8 mouse cellular contexts compared by ENCODE assay signal in genomic region chr10:56115636-56116180, GRCm38 (mm10). TPM values are rescaled to one million over a fixed set of nuclear protein-coding genes. Genes with fewer than 3 reads are reported as not detected.
A peak's percentile ranks its signal among the peaks of the same experiment; 100 is the strongest.
DNase-seq lines count a peak whose midpoint lies in the region; ATAC-seq and TF ChIP-seq lines count a peak whose summit lies in the region.

No protein-coding gene starts in this region.

- peak overlapping the region; percentile 93 for H3K4me2 ChIP-seq in kidney, postnatal 0 days (ENCODE audit: low read length)
- peak overlapping the region; percentile 91 for H3K4me2 ChIP-seq in embryonic facial prominence, embryonic 13.5 days
- H3K4me2 ChIP-seq in hindbrain, embryonic 16.5 days (ENCODE audit: low read length) = peak overlapping the region; percentile 83
- peak overlapping the region; percentile 82 for H3K4me2 ChIP-seq in liver, embryonic 12.5 days

- peak overlapping the region; percentile 79 for H3K27ac ChIP-seq in kidney, postnatal 0 days
- H3K27ac ChIP-seq in embryonic facial prominence, embryonic 13.5 days = peak overlapping the region; percentile 64; the same call in 1 of the 2 replicates
- peak overlapping the region; percentile 91 for H3K27ac ChIP-seq in hindbrain, embryonic 16.5 days (ENCODE audit: low read depth, low read length)
- no peak overlapping the region for H3K27ac ChIP-seq in liver, embryonic 12.5 days

- no peak for TF ChIP-seq POLR2A in brain, embryonic 14.5 days (IDR thresholded peaks at IDR 0.05; ENCODE audit: borderline replicate concordance, extremely low read depth, insufficient read depth, insufficient read length, poor library complexity, severe bottlenecking)

- H3K4me3 ChIP-seq in kidney, postnatal 0 days (replicated peaks; ENCODE audit: low read depth, low read length) = peak overlapping the region; percentile 56
- H3K4me3 ChIP-seq in embryonic facial prominence, embryonic 13.5 days = peak overlapping the region; percentile 67
- H3K4me3 ChIP-seq in hindbrain, embryonic 16.5 days (ENCODE audit: low read length) = peak overlapping the region; percentile 66
- H3K4me3 ChIP-seq in liver, embryonic 12.5 days = peak overlapping the region; percentile 62

- TF ChIP-seq CTCF in kidney, postnatal 0 days (IDR thresholded peaks at IDR 0.05; ENCODE audit: low read depth) = 0 out of 2 replicates have a peak, but pooled peaks have one; percentile 1
- TF ChIP-seq CTCF in brain, embryonic 14.5 days (IDR thresholded peaks at IDR 0.05; ENCODE audit: borderline replicate concordance, extremely low read depth, insufficient read depth, insufficient read length) = no peak

- H3K9ac ChIP-seq in kidney, postnatal 0 days (ENCODE audit: low read depth, low read length) = peak overlapping the region; percentile 65
- peak overlapping the region; percentile 84 for H3K9ac ChIP-seq in embryonic facial prominence, embryonic 13.5 days
- H3K9ac ChIP-seq in hindbrain, embryonic 16.5 days (ENCODE audit: low read depth, low read length) = peak overlapping the region; percentile 87
- H3K9ac ChIP-seq in liver, embryonic 12.5 days = peak overlapping the region; percentile 54; the same call in 1 of the 2 replicates

- H3K36me3 ChIP-seq in kidney, postnatal 0 days (ENCODE audit: insufficient read depth, low read length) = no peaks in the 10 kb centered on the region
- no peaks in the 10 kb centered on the region for H3K36me3 ChIP-seq in embryonic facial prominence, embryonic 13.5 days
- H3K36me3 ChIP-seq in hindbrain, embryonic 16.5 days (ENCODE audit: control insufficient read depth, insufficient read depth, low read length) = no peaks in the 10 kb centered on the region
- no peaks in the 10 kb centered on the region for H3K36me3 ChIP-seq in liver, embryonic 12.5 days

- peak; percentile 67; the same call in 1 of the 2 replicates for ATAC-seq in kidney, postnatal 0 days (replicated peaks; ENCODE audit: low FRiP score, low read depth)
- ATAC-seq in embryonic facial prominence, embryonic 13.5 days (ENCODE audit: insufficient number of reproducible peaks, insufficient read depth, low FRiP score, low TSS enrichment, low read depth) = peak; percentile 70
- ATAC-seq in hindbrain, embryonic 16.5 days = peak; percentile 75
- ATAC-seq in liver, embryonic 12.5 days = peak; percentile 74

- peak; percentile 11 for DNase-seq in kidney, postnatal 0 days (ENCODE audit: low spot score)
- DNase-seq in kidney, adult 8-10 months = no peak
- DNase-seq in brain, embryonic 14.5 days (ENCODE audit: low read depth) = peak; percentile 70
- peak; percentile 29 to 34 for DNase-seq in right cerebral cortex, postnatal 36 days (ENCODE audit: low spot score in 2 of 2)
- no peak for DNase-seq in Muller cell, postnatal 12 days (ENCODE audit: inconsistent ontology term)

- no peaks in the 10 kb centered on the region for H3K27me3 ChIP-seq in kidney, postnatal 0 days (ENCODE audit: insufficient read depth, low read length)
- H3K27me3 ChIP-seq in embryonic facial prominence, embryonic 13.5 days = no peaks in the 10 kb centered on the region
- H3K27me3 ChIP-seq in hindbrain, embryonic 16.5 days (replicated peaks; ENCODE audit: control insufficient read depth, insufficient read depth, low read length) = no peaks in the 10 kb centered on the region
- peaks cover 10% of the 10 kb centered on the region for H3K27me3 ChIP-seq in liver, embryonic 12.5 days (replicated peaks)

- peaks cover 3% of the 10 kb centered on the region; the same call in 1 of the 2 replicates for H3K4me1 ChIP-seq in kidney, postnatal 0 days (replicated peaks; ENCODE audit: insufficient read depth, low read length)
- peaks cover 9% of the 10 kb centered on the region; the same call in 1 of the 2 replicates for H3K4me1 ChIP-seq in embryonic facial prominence, embryonic 13.5 days
- peaks cover 2% of the 10 kb centered on the region; the same call in 1 of the 2 replicates for H3K4me1 ChIP-seq in hindbrain, embryonic 16.5 days (ENCODE audit: control insufficient read depth, insufficient read depth, low read depth, low read length)
- H3K4me1 ChIP-seq in liver, embryonic 12.5 days = peaks cover 10% of the 10 kb centered on the region

- WGBS in kidney, postnatal 0 days = 20% methylated on average over 26 of the region's 27 CpGs
- WGBS in embryonic facial prominence, embryonic 13.5 days = 16% methylated on average over 26 of the region's 27 CpGs
- 13% methylated on average over 27 of the region's 27 CpGs for WGBS in hindbrain, embryonic 16.5 days
- WGBS in liver, embryonic 12.5 days (ENCODE audit: insufficient replicate concordance) = 25% methylated on average over 27 of the region's 27 CpGs

- no peaks in the 10 kb centered on the region for H3K9me3 ChIP-seq in kidney, postnatal 0 days (replicated peaks; ENCODE audit: low read length)
- no peaks in the 10 kb centered on the region for H3K9me3 ChIP-seq in embryonic facial prominence, embryonic 13.5 days
- no peaks in the 10 kb centered on the region for H3K9me3 ChIP-seq in hindbrain, embryonic 16.5 days (ENCODE audit: control insufficient read depth, low read length)
- H3K9me3 ChIP-seq in liver, embryonic 12.5 days (replicated peaks) = no peaks in the 10 kb centered on the region

RNA-seq across cellular contexts. Expression of gene Msl3l2, which starts 9.0 kb away (rescaled TPM):
- polyA plus RNA-seq in kidney, postnatal 0 days (2015; fragmentation: Nextera tagmentation; extraction: Ambion mirVana) = 6.8 and 7.6 TPM in 2 replicates
- polyA plus RNA-seq in brain, embryonic 14.5 days (2012; rRNA removed) = 15.5 and 16.7 TPM in 2 replicates
- 7.9 and 8.4 TPM in 2 replicates for polyA plus RNA-seq in embryonic facial prominence, embryonic 13.5 days (2015; fragmentation: Nextera tagmentation; extraction: Ambion mirVana)
- polyA plus RNA-seq in hindbrain, embryonic 16.5 days (2015; fragmentation: Nextera tagmentation; extraction: Ambion mirVana) = 9.8 and 10.7 TPM in 2 replicates
- polyA plus RNA-seq in liver, embryonic 12.5 days (2016; fragmentation: Nextera tagmentation; extraction: Ambion mirVana) = 2.2 and 2.6 TPM in 2 replicates

Comparison
In these comparisons a context has a peak if more than half of its experiments do, and no peak if none do; other contexts are left out.
1. DNase-seq: peak in kidney, postnatal 0 days (single experiment), brain, embryonic 14.5 days (single experiment) and right cerebral cortex, postnatal 36 days (2 of 2); none in kidney, adult 8-10 months (0 of 2) and Muller cell, postnatal 12 days (single experiment).
2. Peak in every context shown above with its lines, with median percentiles within 50 percentile points of each other: ATAC-seq, H3K4me2 ChIP-seq, H3K4me3 ChIP-seq and H3K9ac ChIP-seq.